Mouse (Mus musculus) kidney, postnatal 10 days (tissue): ENCODE measurements around the gene Engase.

Experiments
- DNase-seq: peaks from one replicate; pipeline ENCODE4 v3.0.0; 2021; ENCODE audit warnings: mixed read lengths

Gene Engase

DNA sequence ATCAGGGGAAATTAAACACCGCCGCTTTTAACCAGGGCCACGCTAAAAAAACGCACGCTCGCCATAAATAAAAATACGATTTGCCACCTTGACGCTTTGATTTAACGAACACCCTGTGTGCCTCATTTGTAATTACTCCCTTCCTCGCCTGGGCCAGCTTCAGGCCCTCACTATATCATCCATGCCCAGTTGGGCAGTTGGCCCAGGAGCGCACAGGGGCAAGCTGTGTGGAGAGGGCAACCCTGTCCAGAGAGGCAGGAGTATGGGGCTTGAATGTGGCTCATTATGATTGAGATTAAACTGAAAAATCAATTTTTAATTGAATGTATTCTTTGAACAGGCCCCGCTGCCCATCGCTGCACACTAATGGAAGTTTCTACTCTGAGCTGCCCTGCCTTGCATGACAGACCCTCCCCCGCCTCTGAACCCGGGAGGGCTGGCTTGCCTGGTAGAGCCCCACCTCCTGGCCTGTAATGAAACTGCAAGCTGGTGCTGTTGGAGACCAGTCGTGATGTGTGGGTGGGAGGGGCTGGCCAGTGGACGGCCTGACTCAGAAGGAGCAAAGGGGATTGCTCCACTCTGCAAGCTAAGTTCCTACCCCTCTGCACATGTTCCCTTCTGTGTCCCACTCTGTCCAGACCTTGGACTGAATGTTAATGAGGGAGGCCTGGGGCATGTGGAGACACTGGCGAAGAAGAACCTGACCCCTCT is 57.9 kb downstream of the Engase start:
- DNase-seq: peak; percentile 78

DNA sequence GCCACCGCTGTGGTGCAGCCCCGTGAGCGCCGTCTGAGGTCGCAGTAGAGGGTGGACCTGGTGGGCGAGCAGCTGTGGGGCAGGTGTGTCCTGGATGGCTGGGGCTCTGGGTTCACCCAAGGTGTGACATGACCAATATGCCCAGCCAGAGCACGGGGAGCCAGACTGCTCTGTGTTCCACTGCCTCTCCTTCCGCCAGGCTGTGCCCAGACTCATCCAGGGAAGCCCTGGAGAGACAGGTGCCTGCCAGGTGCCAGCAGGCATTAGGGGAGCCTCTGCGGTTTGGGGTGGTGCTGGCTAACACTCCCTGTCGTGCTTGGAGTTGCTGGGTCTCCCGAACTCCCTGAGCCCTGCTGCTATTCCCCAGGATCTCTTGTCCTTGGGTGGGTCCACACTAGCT is 61.4 kb downstream of the Engase start:
- no peak for DNase-seq
